Mouse (Mus musculus): ENCODE results near the gene Chrd. TPM values are rescaled to one million over a fixed set of nuclear protein-coding genes. Genes with fewer than 3 reads are reported as not detected.

Chrd gene
- total RNA-seq, 1 experiment = 3.7 TPM

DNA sequence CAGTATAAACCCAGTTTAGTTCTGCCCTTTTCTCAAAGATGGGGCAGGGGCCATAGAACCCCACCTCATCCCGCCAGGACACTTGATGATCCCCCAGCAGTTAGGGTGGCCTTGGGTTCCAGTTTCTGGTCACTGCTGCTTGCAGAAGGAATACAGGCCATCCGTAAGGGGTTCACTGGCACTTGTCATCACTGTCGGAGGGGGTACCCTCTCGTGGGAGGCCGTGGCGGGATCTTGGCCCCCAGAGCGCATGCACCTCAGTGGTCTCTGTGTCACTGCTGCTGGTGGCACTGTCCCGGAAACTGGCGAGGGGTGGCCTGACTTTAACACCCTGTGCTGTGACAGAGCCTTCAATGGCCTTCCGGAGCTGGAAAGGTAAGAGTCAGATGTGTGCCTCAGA is 29.9 kb upstream of the Chrd start:
- in situ Hi-C loops (cut with MboI; ENCODE audit: low sequenced_read_pairs in 2 of 2, unreplicated experiment in 2 of 2) = no loop called here
- Histone ChIP-seq H3K36me3 (ENCODE audit: control insufficient read depth, insufficient read depth, low read length, poor library complexity, severe bottlenecking) (peaks cover 21% of the 10 kb centered on the region), H3K9me3 (ENCODE audit: control insufficient read depth, insufficient read depth, low read depth, low read length) (no peaks in the 10 kb centered on the region), H3K9ac (ENCODE audit: insufficient read depth, low read depth, low read length, poor library complexity, severe bottlenecking) (no peak overlapping the region), H3K27ac (ENCODE audit: insufficient read depth, low read depth, low read length, poor library complexity, severe bottlenecking) (no peak overlapping the region), H3K4me3 (ENCODE audit: insufficient read depth in 1 of 2, low read depth in 1 of 2, low read length in 2 of 2, poor library complexity in 1 of 2, severe bottlenecking in 1 of 2) (no peak overlapping the region), H3K4me1 (ENCODE audit: control insufficient read depth in 2 of 2, insufficient read depth in 2 of 2, low read length in 2 of 2, poor library complexity in 1 of 2) (peaks cover 8 to 31% of the 10 kb centered on the region in 2 experiments)
- TF ChIP-seq ZC3H11A (IDR thresholded peaks at IDR 0.05; ENCODE audit: borderline replicate concordance, low read depth, low read length) (no peak), ZNF384 (IDR thresholded peaks at IDR 0.05; ENCODE audit: low read depth, low read length) (no peak), HCFC1 (IDR thresholded peaks at IDR 0.05; ENCODE audit: borderline replicate concordance, insufficient read depth, low read length) (no peak), MAFK (IDR thresholded peaks at IDR 0.05; ENCODE audit: insufficient read depth, low read depth, low read length) (no peak), CHD2 (IDR thresholded peaks at IDR 0.05; ENCODE audit: low read depth, low read length) (no peak)
- DNase-seq (ENCODE audit: low read depth, low spot score) = no peak

DNA sequence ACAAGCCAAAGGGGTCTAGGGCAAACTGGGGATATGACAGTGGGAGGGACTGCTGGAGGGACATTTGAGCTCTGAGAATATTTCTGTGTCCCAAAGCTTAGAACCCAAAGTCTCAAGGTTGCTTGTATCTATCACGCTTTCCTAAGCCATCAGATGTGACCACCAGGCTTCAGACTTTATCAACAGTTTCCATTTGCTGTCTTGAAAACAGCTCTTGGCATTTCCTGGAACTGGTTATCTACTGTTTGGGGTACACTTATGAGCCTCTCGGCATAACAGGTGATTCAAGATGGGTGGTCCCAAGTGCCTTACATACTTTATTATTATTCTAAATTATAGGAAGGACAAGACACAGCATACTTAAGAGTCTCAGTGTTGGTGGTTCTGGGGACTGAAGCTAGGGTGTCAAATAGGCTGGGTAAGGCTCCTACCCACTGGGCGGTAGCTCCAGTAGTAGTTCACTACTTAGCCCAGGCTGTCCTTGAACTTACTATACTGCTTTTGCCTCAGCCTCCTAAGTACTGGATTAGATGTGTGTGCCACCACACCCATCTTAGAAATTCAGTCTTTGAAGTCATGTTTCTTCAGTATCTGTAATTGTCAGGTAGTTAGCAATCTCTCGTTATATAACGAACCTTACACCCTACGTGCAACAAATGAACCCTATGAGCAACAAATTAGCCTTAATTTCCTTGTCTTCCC is 29.1 kb upstream of the Chrd start:
- peaks cover 29% of the 10 kb centered on the region for H3K36me3 ChIP-seq (ENCODE audit: control insufficient read depth, insufficient read depth, low read length, poor library complexity, severe bottlenecking)
- DNase-seq (ENCODE audit: low read depth, low spot score) = no peak
- H3K4me1 ChIP-seq (ENCODE audit: control insufficient read depth in 2 of 2, insufficient read depth in 2 of 2, low read length in 2 of 2, poor library complexity in 1 of 2) = peaks cover 8 to 33% of the 10 kb centered on the region in 2 experiments
- H3K27ac ChIP-seq (ENCODE audit: insufficient read depth, low read depth, low read length, poor library complexity, severe bottlenecking) = no peak overlapping the region
- TF ChIP-seq ZC3H11A (IDR thresholded peaks at IDR 0.05; ENCODE audit: borderline replicate concordance, low read depth, low read length) (no peak), MAFK (IDR thresholded peaks at IDR 0.05; ENCODE audit: insufficient read depth, low read depth, low read length) (no peak), CHD2 (IDR thresholded peaks at IDR 0.05; ENCODE audit: low read depth, low read length) (no peak), ZNF384 (IDR thresholded peaks at IDR 0.05; ENCODE audit: low read depth, low read length) (no peak), HCFC1 (IDR thresholded peaks at IDR 0.05; ENCODE audit: borderline replicate concordance, insufficient read depth, low read length) (no peak)
- H3K4me3 ChIP-seq (ENCODE audit: insufficient read depth in 1 of 2, low read depth in 1 of 2, low read length in 2 of 2, poor library complexity in 1 of 2, severe bottlenecking in 1 of 2) = no peak overlapping the region
- H3K9me3 ChIP-seq (ENCODE audit: control insufficient read depth, insufficient read depth, low read depth, low read length) = no peaks in the 10 kb centered on the region
- in situ Hi-C loops (cut with MboI; ENCODE audit: low sequenced_read_pairs in 2 of 2, unreplicated experiment in 2 of 2) = no loop called here
- no peak overlapping the region for H3K9ac ChIP-seq (ENCODE audit: insufficient read depth, low read depth, low read length, poor library complexity, severe bottlenecking)

DNA sequence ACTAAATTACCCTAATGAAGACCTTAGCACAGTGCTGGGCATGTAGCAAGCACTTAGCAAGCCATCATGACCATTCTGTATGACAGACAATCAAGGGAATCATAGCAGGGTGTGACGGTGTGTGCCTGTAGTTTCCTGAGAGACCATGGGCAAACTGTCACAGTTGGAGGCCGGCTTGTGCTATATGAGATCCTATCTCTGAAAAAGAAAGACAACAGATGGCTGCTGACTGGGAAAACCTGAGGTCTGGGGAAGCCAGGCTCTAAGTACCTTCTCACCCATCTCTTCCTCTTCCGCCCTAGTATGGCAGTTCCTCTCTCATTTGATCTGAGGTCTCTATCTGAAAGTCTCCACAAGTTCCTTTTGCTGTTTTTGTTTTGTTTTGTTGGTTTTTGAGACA is 27.1 kb upstream of the Chrd start:
- DNase-seq (ENCODE audit: low read depth, low spot score) = no peak
- H3K4me1 ChIP-seq (ENCODE audit: control insufficient read depth in 2 of 2, insufficient read depth in 2 of 2, low read length in 2 of 2, poor library complexity in 1 of 2) = peaks cover 8 to 30% of the 10 kb centered on the region in 2 experiments
- no peak overlapping the region for H3K4me3 ChIP-seq (ENCODE audit: insufficient read depth in 1 of 2, low read depth in 1 of 2, low read length in 2 of 2, poor library complexity in 1 of 2, severe bottlenecking in 1 of 2)
- no peak overlapping the region; the same call in 1 of the 2 replicates for H3K9ac ChIP-seq (ENCODE audit: insufficient read depth, low read depth, low read length, poor library complexity, severe bottlenecking)
- no peaks in the 10 kb centered on the region for H3K9me3 ChIP-seq (ENCODE audit: control insufficient read depth, insufficient read depth, low read depth, low read length)
- in situ Hi-C loops (cut with MboI; ENCODE audit: low sequenced_read_pairs in 2 of 2, unreplicated experiment in 2 of 2) = no loop called here
- H3K27ac ChIP-seq (ENCODE audit: insufficient read depth, low read depth, low read length, poor library complexity, severe bottlenecking) = no peak overlapping the region
- TF ChIP-seq MAFK (IDR thresholded peaks at IDR 0.05; ENCODE audit: insufficient read depth, low read depth, low read length) (no peak), CHD2 (IDR thresholded peaks at IDR 0.05; ENCODE audit: low read depth, low read length) (no peak), HCFC1 (IDR thresholded peaks at IDR 0.05; ENCODE audit: borderline replicate concordance, insufficient read depth, low read length) (no peak), ZNF384 (IDR thresholded peaks at IDR 0.05; ENCODE audit: low read depth, low read length) (no peak), ZC3H11A (IDR thresholded peaks at IDR 0.05; ENCODE audit: borderline replicate concordance, low read depth, low read length) (no peak)
- H3K36me3 ChIP-seq (ENCODE audit: control insufficient read depth, insufficient read depth, low read length, poor library complexity, severe bottlenecking) = peaks cover 45% of the 10 kb centered on the region

DNA sequence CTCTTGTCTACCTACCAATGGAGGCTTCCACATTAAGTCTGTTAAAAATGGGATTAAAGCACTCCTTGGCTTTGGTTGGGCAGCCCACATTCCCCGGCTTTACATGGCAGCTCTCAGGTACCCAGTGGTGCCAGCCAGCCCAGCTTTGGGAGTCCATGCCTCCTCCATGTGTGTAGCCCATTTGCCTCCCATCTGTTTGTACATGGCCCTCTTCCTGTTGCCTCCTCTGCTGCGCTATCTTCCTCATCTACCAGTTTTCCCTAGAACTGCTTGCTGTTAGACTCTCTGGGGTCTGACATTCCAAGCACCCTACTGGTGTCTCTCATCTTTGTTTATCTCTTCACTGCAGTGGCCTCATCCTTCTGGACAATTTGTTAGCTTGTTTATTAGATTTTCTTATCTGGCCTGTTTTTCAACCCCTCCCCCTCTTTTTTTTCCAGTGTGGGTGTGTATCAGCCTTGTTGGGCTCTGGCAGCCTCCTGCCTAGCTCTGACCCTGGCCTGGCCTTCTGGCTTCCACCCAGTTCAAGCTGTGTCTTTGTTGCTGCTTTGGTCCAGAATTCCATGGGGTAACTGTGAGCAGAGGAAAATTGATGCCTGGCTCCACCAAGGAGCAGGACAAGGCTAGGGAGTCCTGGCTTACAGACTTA is 26.4 kb upstream of the Chrd start:
- H3K36me3 ChIP-seq (ENCODE audit: control insufficient read depth, insufficient read depth, low read length, poor library complexity, severe bottlenecking) = peaks cover 49% of the 10 kb centered on the region
- no peak overlapping the region for H3K4me3 ChIP-seq (ENCODE audit: insufficient read depth in 1 of 2, low read depth in 1 of 2, low read length in 2 of 2, poor library complexity in 1 of 2, severe bottlenecking in 1 of 2)
- no peaks in the 10 kb centered on the region for H3K9me3 ChIP-seq (ENCODE audit: control insufficient read depth, insufficient read depth, low read depth, low read length)
- no peak overlapping the region for H3K9ac ChIP-seq (ENCODE audit: insufficient read depth, low read depth, low read length, poor library complexity, severe bottlenecking)
- in situ Hi-C loops (cut with MboI; ENCODE audit: low sequenced_read_pairs in 2 of 2, unreplicated experiment in 2 of 2) = no loop called here
- DNase-seq (ENCODE audit: low read depth, low spot score) = no peak
- no peak for TF ChIP-seq MAFK (IDR thresholded peaks at IDR 0.05; ENCODE audit: insufficient read depth, low read depth, low read length)
- no peak for TF ChIP-seq HCFC1 (IDR thresholded peaks at IDR 0.05; ENCODE audit: borderline replicate concordance, insufficient read depth, low read length)
- no peak for TF ChIP-seq CHD2 (IDR thresholded peaks at IDR 0.05; ENCODE audit: low read depth, low read length)
- no peak for TF ChIP-seq ZC3H11A (IDR thresholded peaks at IDR 0.05; ENCODE audit: borderline replicate concordance, low read depth, low read length)
- no peak for TF ChIP-seq ZNF384 (IDR thresholded peaks at IDR 0.05; ENCODE audit: low read depth, low read length)
- peaks cover 8 to 28% of the 10 kb centered on the region in 2 experiments for H3K4me1 ChIP-seq (ENCODE audit: control insufficient read depth in 2 of 2, insufficient read depth in 2 of 2, low read length in 2 of 2, poor library complexity in 1 of 2)
- H3K27ac ChIP-seq (ENCODE audit: insufficient read depth, low read depth, low read length, poor library complexity, severe bottlenecking) = no peak overlapping the region; the same call in 1 of the 2 replicates

Data from ES-E14 (cell line).